Mouse (Mus musculus): ENCODE data around the gene Tgoln1. TPM values are rescaled to one million over a fixed set of nuclear protein-coding genes. Genes with fewer than 3 reads are reported as not detected.
A peak's percentile ranks its signal among the peaks of the same experiment; 100 is the strongest.

Gene Tgoln1
- polyA plus RNA-seq, 1 experiment from 2014 or later, result 39.6 TPM

- Histone ChIP-seq H3K27me3 (ENCODE audit: control insufficient read depth, insufficient read depth, low read length) (no peaks in the 10 kb centered on the region), H3K4me1 (ENCODE audit: control insufficient read depth, insufficient read depth, low read length) (no peaks in the 10 kb centered on the region), H3K9ac (ENCODE audit: low read depth, low read length) (no peak overlapping the region), H3K9me3 (ENCODE audit: control insufficient read depth, low read length) (no peaks in the 10 kb centered on the region), H3K36me3 (ENCODE audit: control insufficient read depth, insufficient read depth, low read length) (no peaks in the 10 kb centered on the region; the same call in 1 of the 2 replicates), H3K4me3 (ENCODE audit: low read length) (no peak overlapping the region), H3K27ac (ENCODE audit: low read depth, low read length) (no peak overlapping the region), H3K4me2 (replicated peaks; ENCODE audit: low read depth, low read length) (no peak overlapping the region)
- ATAC-seq (ENCODE audit: low FRiP score, low TSS enrichment), result no peak
- WGBS, result 39% methylated on average over 3 of the region's 3 CpGs
Measured at GRCm38 (mm10) chr6:72571826-72572225, 45.0 kb downstream of the Tgoln1 start.

- ATAC-seq (ENCODE audit: low FRiP score, low TSS enrichment), result no peak
- Histone ChIP-seq H3K27ac (ENCODE audit: low read depth, low read length) (no peak overlapping the region), H3K27me3 (ENCODE audit: control insufficient read depth, insufficient read depth, low read length) (no peaks in the 10 kb centered on the region), H3K9ac (ENCODE audit: low read depth, low read length) (no peak overlapping the region), H3K9me3 (ENCODE audit: control insufficient read depth, low read length) (no peaks in the 10 kb centered on the region), H3K36me3 (ENCODE audit: control insufficient read depth, insufficient read depth, low read length) (no peaks in the 10 kb centered on the region; the same call in 1 of the 2 replicates), H3K4me2 (replicated peaks; ENCODE audit: low read depth, low read length) (no peak overlapping the region), H3K4me1 (ENCODE audit: control insufficient read depth, insufficient read depth, low read length) (peaks cover 1% of the 10 kb centered on the region; the same call in 1 of the 2 replicates), H3K4me3 (ENCODE audit: low read length) (no peak overlapping the region)
- 84% methylated on average over 10 of the region's 10 CpGs for WGBS
Measured at GRCm38 (mm10) chr6:72570644-72571397, 46.0 kb downstream of the Tgoln1 start.

GRCm38 (mm10) chr6:72568736-72569135 lies 48.1 kb downstream of the Tgoln1 start:
- 83% methylated on average over 9 of the region's 10 CpGs for WGBS
- Histone ChIP-seq H3K9ac (ENCODE audit: low read depth, low read length) (no peak overlapping the region), H3K4me1 (ENCODE audit: control insufficient read depth, insufficient read depth, low read length) (peaks cover 3% of the 10 kb centered on the region; the same call in 1 of the 2 replicates), H3K4me3 (ENCODE audit: low read length) (no peak overlapping the region), H3K27ac (ENCODE audit: low read depth, low read length) (no peak overlapping the region), H3K4me2 (replicated peaks; ENCODE audit: low read depth, low read length) (no peak overlapping the region), H3K9me3 (ENCODE audit: control insufficient read depth, low read length) (no peaks in the 10 kb centered on the region), H3K36me3 (ENCODE audit: control insufficient read depth, insufficient read depth, low read length) (no peaks in the 10 kb centered on the region; the same call in 1 of the 2 replicates), H3K27me3 (ENCODE audit: control insufficient read depth, insufficient read depth, low read length) (no peaks in the 10 kb centered on the region)
- ATAC-seq (ENCODE audit: low FRiP score, low TSS enrichment), result no peak

GRCm38 (mm10) chr6:72567508-72567907 lies 49.3 kb downstream of the Tgoln1 start:
- ATAC-seq (ENCODE audit: low FRiP score, low TSS enrichment), result no peak
- H3K27me3 ChIP-seq (ENCODE audit: control insufficient read depth, insufficient read depth, low read length), result no peaks in the 10 kb centered on the region
- WGBS, result 87% methylated on average over 5 of the region's 5 CpGs
- H3K9me3 ChIP-seq (ENCODE audit: control insufficient read depth, low read length), result no peaks in the 10 kb centered on the region
- no peak overlapping the region for H3K4me3 ChIP-seq (ENCODE audit: low read length)
- H3K9ac ChIP-seq (ENCODE audit: low read depth, low read length), result no peak overlapping the region
- no peaks in the 10 kb centered on the region; the same call in 1 of the 2 replicates for H3K36me3 ChIP-seq (ENCODE audit: control insufficient read depth, insufficient read depth, low read length)
- no peak overlapping the region for H3K27ac ChIP-seq (ENCODE audit: low read depth, low read length)
- H3K4me1 ChIP-seq (ENCODE audit: control insufficient read depth, insufficient read depth, low read length), result peaks cover 9% of the 10 kb centered on the region; the same call in 1 of the 2 replicates
- H3K4me2 ChIP-seq (replicated peaks; ENCODE audit: low read depth, low read length), result no peak overlapping the region

DNA sequence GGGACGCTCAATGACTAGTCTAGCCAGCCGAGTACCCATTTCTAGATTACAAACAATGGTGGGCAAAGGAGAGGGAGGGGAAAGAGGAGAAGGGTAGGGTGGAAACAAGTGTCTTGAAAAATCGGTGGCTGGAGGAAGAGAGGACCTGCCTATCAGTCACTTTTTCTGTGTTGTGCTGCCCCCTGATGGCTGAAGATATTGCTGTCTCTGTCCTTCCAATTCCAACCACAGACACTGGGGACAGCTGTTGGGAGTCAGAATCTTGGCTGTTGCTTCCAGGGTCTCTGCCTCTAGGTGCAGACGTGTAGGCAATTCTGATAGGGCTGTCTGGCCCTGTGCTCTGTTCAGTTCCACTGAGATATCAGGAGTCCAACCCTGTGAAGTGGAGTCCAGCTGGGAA lies 50.8 kb downstream of the Tgoln1 start:
- Histone ChIP-seq H3K36me3 (ENCODE audit: control insufficient read depth, insufficient read depth, low read length) (no peaks in the 10 kb centered on the region; the same call in 1 of the 2 replicates), H3K27ac (ENCODE audit: low read depth, low read length) (no peak overlapping the region), H3K4me2 (replicated peaks; ENCODE audit: low read depth, low read length) (no peak overlapping the region), H3K27me3 (ENCODE audit: control insufficient read depth, insufficient read depth, low read length) (no peaks in the 10 kb centered on the region), H3K9me3 (ENCODE audit: control insufficient read depth, low read length) (no peaks in the 10 kb centered on the region), H3K9ac (ENCODE audit: low read depth, low read length) (no peak overlapping the region), H3K4me3 (ENCODE audit: low read length) (no peak overlapping the region), H3K4me1 (ENCODE audit: control insufficient read depth, insufficient read depth, low read length) (peaks cover 9% of the 10 kb centered on the region; the same call in 1 of the 2 replicates)
- peak; percentile 68 for ATAC-seq (ENCODE audit: low FRiP score, low TSS enrichment)
- 6% methylated on average over 4 of the region's 4 CpGs for whole genome bisulfite sequencing

DNA sequence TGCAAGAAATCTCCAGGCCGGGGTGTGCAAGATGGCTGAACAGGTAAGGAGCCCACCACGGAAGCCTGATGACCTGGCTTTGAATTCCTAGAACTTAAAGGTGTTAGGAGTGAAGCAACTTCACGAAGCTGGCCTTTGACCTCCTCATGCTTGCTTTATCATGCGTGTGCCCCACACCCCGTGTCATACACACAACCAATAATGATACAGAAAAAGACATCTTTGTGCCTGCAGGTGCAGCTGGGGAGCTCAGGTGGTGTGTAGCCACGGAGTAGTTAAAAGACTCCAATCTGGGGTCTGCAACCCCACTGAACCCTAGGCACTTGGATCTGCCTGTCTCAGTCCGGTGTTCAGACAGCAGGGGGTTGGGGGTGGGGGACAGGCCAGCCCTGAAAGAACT lies 51.3 kb downstream of the Tgoln1 start:
- Histone ChIP-seq H3K4me1 (ENCODE audit: control insufficient read depth, insufficient read depth, low read length) (peaks cover 9% of the 10 kb centered on the region; the same call in 1 of the 2 replicates), H3K27me3 (ENCODE audit: control insufficient read depth, insufficient read depth, low read length) (no peaks in the 10 kb centered on the region), H3K36me3 (ENCODE audit: control insufficient read depth, insufficient read depth, low read length) (no peaks in the 10 kb centered on the region; the same call in 1 of the 2 replicates), H3K4me2 (replicated peaks; ENCODE audit: low read depth, low read length) (no peak overlapping the region), H3K9me3 (ENCODE audit: control insufficient read depth, low read length) (no peaks in the 10 kb centered on the region), H3K4me3 (ENCODE audit: low read length) (no peak overlapping the region), H3K27ac (ENCODE audit: low read depth, low read length) (no peak overlapping the region), H3K9ac (ENCODE audit: low read depth, low read length) (no peak overlapping the region)
- ATAC-seq (ENCODE audit: low FRiP score, low TSS enrichment), result no peak
- WGBS, result 78% methylated on average over 7 of the region's 7 CpGs

DNA sequence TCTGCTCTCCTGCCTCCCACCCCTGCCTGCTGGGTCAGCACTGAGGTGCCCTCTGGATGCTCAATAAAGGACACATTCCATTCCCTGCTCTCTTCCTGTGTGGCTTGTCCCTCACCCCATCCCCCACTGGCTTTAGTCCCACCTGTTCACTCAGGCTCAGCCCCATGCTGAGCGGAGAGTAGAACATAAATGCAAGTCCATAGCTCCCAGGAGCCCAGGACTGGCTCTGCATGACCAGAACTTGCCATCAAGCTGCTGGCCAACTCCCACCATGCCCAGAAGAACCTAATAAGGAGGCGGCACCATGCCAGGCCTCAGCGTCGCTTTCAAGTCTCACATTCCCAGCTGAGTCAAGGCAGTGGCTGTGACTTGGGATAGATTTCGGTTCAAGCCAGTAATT lies 53.9 kb downstream of the Tgoln1 start:
- Histone ChIP-seq H3K27ac (ENCODE audit: low read depth, low read length) (no peak overlapping the region), H3K9ac (ENCODE audit: low read depth, low read length) (no peak overlapping the region), H3K27me3 (ENCODE audit: control insufficient read depth, insufficient read depth, low read length) (no peaks in the 10 kb centered on the region), H3K4me3 (ENCODE audit: low read length) (no peak overlapping the region), H3K36me3 (ENCODE audit: control insufficient read depth, insufficient read depth, low read length) (no peaks in the 10 kb centered on the region), H3K9me3 (ENCODE audit: control insufficient read depth, low read length) (no peaks in the 10 kb centered on the region), H3K4me2 (replicated peaks; ENCODE audit: low read depth, low read length) (no peak overlapping the region), H3K4me1 (ENCODE audit: control insufficient read depth, insufficient read depth, low read length) (peaks cover 9% of the 10 kb centered on the region; the same call in 1 of the 2 replicates)
- 70% methylated on average over 5 of the region's 5 CpGs for WGBS
- no peak for ATAC-seq (ENCODE audit: low FRiP score, low TSS enrichment)

GRCm38 (mm10) chr6:72562486-72562885 lies 54.3 kb downstream of the Tgoln1 start:
- H3K9me3 ChIP-seq (ENCODE audit: control insufficient read depth, low read length), result no peaks in the 10 kb centered on the region
- peaks cover 9% of the 10 kb centered on the region; the same call in 1 of the 2 replicates for H3K4me1 ChIP-seq (ENCODE audit: control insufficient read depth, insufficient read depth, low read length)
- H3K36me3 ChIP-seq (ENCODE audit: control insufficient read depth, insufficient read depth, low read length), result no peaks in the 10 kb centered on the region
- no peak overlapping the region for H3K4me3 ChIP-seq (ENCODE audit: low read length)
- H3K9ac ChIP-seq (ENCODE audit: low read depth, low read length), result no peak overlapping the region
- no peaks in the 10 kb centered on the region for H3K27me3 ChIP-seq (ENCODE audit: control insufficient read depth, insufficient read depth, low read length)
- no peak overlapping the region for H3K4me2 ChIP-seq (replicated peaks; ENCODE audit: low read depth, low read length)
- ATAC-seq (ENCODE audit: low FRiP score, low TSS enrichment), result 0 out of 2 replicates have a peak, but pooled peaks have one; percentile 11
- 34% methylated on average over 6 of the region's 6 CpGs for WGBS
- no peak overlapping the region for H3K27ac ChIP-seq (ENCODE audit: low read depth, low read length)

DNA sequence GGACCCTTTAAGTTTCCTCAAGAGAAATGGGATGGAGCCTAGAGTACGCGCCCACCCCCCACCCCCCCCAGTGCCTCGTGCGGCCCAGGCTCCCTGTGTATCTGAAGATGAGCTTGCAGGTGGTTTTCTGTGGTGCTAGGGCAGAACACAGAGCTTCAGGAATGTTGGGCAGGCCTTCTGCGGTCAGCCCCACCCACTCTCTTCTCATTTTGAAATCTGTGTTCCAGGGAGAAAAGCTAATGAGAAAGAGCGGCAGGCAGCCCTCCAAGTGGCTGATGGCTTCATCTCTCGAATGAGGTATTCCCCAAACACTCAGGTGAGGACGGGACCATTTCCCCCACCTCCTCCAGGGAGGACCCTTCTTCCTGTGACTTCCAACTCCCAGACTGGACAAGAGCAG lies 56.0 kb downstream of the Tgoln1 start:
- no peaks in the 10 kb centered on the region for H3K9me3 ChIP-seq (ENCODE audit: control insufficient read depth, low read length)
- H3K27me3 ChIP-seq (ENCODE audit: control insufficient read depth, insufficient read depth, low read length), result no peaks in the 10 kb centered on the region
- no peaks in the 10 kb centered on the region for H3K36me3 ChIP-seq (ENCODE audit: control insufficient read depth, insufficient read depth, low read length)
- H3K27ac ChIP-seq (ENCODE audit: low read depth, low read length), result no peak overlapping the region
- no peak for ATAC-seq (ENCODE audit: low FRiP score, low TSS enrichment)
- peaks cover 8% of the 10 kb centered on the region; the same call in 1 of the 2 replicates for H3K4me1 ChIP-seq (ENCODE audit: control insufficient read depth, insufficient read depth, low read length)
- WGBS, result 81% methylated on average over 8 of the region's 8 CpGs
- H3K4me3 ChIP-seq (ENCODE audit: low read length), result no peak overlapping the region
- H3K9ac ChIP-seq (ENCODE audit: low read depth, low read length), result no peak overlapping the region
- no peak overlapping the region for H3K4me2 ChIP-seq (replicated peaks; ENCODE audit: low read depth, low read length)
